Mouse (Mus musculus) telencephalon, adult 2 months (tissue): ENCODE measurements at regions not wholly inside any gene's neighbourhood (a gene's known extent, or its start where the extent isn't known, plus 50 kb on each side); places are given as distances from the start of the nearest gene placed in this dataset.

ENCODE experiments used
- DNase-seq: peaks from one replicate; pipeline ENCODE4 v3.0.0-alpha.2; 2011; ENCODE audit warnings: low read depth, low spot score

DNA sequence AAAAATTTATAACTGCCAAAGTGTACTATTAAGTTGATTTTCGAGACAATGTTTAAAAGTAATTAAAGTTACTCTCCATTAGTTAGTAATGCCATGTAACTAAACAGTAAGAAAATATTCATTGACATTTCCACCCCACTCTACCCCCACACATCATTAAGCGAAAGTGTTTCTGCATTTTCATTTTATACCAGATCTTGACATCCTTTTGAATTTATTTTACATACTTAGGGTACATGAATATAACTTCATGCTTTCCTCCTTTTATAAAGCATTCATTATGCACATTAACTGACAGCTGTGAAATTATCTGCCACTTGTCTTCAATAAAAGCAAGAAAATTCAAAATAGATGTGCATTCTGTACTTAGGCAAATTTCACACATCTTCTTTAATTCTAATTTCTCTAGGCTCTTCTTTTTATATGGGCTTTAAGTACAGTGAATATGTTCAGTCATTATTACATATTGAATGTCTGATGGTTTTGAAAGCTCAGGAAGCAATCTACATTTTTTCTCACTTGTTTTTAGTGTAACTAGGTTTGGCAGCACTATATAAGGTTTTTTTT lies 526.5 kb downstream of the Epha5 start:
- no peak for DNase-seq

DNA sequence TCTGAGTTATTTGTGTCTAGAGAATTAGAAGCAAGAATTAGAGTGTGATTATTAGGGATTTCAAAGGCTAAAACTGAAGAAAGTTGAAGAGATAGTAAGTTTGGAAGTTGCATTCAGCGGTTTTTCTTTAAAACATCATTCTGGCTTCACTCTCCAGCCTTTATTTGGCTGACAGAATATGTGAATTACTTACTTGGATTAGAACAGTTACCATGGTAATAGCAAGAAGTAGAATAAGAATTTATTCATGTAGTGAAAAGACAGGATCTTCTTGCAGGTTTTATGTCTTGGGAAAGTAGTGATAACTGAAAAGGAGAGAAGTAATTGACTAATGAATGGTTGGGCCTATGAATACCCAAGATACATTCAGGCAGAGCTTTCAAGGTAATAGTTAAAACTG lies 517.1 kb upstream of the Tecrl start:
- DNase-seq, result peak; percentile 2

DNA sequence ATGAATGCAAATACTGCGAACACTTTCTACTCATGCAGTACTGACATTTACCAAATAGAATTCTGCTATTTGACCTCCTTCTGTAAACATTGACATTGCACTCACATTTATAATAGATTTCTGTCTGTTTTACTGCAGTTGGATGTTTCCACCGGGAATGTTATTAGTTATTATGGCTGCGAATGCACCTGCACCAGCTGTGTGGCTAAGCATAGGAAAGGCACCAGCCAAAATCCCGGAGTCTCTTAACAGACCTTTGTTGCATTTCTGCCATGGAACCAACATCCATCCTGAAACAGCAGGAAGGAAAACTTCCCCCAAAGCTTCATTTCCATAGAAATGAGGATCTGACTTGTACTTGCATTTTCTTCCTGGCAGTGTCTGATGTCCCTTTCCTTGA lies 513.4 kb upstream of the Tecrl start:
- DNase-seq, result no peak

DNA sequence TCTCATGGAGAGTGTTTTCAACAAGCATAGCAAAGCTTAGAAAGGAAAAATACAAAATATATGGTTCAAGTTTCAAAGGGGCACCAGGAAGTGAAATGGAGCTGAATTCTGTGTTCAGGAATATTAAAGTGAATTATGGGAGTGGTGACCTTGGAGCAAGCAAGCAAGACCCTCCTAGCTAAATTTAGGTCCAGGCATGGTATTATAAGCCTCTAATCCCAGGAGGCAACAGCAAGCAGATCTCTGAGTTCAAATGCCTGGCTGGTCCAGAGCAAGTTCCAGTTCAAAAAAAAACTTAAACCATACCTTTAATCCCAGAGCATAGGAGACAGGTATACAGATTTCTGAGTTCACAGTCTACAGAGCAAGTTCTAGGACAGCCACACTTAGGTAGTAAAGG lies 506.7 kb upstream of the Tecrl start:
- no peak for DNase-seq

DNA sequence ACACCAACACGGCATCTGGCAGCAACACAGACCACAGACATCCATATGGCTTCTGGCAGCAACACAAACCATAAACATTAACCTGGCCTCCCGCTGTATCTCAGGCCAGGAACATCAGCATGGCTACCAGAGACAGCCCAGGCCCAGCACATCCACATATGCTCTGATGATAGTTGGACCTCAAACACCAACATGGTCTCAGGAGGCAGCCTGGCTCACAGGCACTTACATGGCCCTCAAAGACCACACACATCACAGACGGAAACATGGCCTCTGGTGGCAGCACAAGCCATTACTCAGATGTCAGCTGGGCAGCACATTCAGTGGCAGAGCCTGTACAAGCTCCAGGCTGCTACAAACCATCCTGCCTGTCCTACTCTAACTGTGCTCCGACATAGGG lies 497.0 kb upstream of the Tecrl start:
- no peak for DNase-seq

DNA sequence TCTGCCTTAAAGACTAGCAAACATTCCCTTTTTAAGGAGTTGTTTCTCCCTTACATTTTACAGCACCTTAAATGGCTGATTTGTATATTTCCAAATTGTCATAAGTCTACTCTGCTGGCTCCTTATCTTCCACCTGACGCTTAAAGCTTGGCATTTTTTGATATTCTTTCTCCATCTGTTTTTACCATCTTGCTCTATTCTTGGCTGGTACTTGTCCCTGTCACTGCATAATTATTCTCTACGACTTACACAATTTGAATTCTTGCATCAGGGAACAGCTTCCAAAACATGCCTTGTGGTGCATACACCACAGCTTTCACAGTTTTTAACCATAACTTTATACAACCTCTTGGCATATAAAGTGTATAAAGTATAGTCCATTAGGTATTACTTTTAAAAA lies 471.6 kb upstream of the Tecrl start:
- peak; percentile 67 for DNase-seq

DNA sequence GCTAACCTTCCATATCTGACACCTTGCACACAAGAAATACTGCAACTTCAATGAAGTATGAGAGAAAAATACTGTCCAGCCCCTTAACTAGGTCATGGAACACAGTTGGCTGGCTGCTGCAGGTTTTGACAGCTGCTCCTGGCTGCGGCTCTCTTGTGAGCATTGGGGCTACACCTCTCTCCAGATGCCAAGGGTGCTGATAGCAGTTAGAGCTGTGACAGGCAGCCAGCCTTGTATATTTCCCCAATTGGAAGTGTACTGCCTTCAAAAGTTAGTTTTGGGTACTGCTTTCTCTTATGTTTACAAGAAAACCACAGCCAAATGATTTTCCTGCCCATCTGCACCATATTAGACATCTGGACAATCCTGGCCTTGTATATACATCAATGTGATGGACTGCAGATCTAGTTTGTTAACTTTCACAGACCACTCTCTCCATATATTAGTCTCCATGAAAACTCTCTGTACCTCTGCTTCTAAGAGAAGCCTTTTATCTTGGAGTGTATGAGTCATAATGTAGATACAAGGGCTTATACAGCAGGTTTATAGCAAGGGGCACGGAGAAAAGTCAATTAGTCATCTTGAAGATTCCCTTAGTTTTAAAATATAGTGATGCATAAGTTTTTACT lies 470.0 kb upstream of the Tecrl start:
- DNase-seq, result no peak

DNA sequence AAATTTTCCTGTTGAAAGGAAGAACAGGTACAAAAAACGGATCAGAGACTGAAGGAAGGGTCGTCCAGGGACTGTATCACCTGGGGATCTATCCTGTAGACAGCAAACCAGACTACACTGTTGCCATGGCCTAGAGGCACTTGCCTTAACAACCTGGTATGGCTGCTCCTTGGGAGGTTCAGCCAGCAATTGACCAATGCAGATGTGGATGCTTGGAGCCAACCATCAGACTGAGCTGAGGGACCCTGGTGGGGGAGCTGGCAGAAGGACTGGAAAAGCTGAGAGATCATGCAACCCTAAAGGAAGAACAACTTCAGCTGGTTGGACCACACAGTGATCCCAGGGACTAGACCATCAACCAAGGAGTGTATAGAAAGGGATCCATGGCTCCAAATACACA lies 456.3 kb upstream of the Tecrl start:
- DNase-seq, result no peak

DNA sequence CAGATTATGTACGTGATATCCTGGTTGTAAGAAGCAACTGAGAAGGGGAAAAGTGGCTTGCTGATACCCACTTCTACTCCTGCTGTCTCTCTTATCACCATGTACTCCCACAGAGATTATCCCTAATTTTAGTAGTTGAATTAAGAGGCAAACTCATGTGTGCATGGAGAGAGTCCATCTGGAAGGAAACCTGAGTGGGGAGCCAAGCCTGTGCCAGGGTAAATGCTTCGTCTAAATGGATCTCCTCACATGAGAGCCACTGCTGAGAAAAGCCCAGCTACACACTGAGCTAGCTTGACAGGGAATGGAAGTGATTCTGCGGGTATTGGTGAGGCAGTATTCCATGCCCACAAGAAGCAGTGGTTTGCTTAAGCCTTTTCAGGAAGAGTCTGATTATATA lies 445.0 kb upstream of the Tecrl start:
- peak; percentile 3 for DNase-seq

DNA sequence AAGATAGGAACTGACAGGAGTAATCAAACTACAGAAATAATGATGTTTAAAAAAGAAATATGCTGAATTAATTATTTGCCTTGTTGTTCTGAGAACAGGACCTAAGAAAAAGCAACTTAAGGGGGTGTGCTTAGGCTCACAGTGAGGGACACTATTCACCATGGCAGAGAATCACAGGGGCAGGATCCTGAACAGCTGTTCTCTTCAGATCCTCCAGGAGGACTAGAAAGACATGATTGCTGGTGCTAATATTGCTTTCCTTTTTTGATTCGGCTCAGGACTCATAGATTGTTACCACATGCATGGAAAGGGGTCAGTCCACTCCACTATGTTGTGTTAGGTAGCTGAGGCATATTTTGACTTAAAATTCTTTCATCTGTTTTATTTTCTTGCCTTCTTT lies 425.4 kb upstream of the Tecrl start:
- DNase-seq, result no peak

DNA sequence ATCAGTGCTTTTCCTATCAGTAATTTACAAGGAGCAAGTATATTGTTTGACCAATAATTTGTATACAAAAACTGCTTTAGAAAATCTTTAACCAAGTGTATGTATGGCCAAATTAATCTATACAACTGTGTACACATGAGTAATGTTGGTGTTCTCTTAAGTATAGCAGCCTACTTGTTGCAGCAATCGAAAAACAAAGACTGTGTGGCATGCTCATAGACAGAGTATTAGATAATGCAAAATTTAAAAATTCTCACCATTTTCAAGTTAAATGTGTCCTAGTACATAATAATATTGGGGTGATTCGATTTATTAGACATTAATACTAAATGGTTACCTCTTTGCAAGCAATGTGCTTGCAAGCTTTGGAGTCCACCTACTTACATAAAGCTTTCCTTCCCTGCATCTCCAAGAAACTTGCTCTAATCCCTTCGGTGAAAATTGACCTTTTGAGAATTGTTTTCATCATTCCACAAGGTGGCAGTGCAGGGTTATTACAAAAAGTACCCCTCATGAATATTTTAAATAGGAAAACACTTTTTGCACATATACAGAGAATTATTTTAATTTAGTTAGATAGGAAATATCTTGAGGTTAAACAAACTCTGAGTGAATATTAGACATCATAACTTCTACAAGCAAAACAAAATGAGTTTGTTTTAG lies 423.4 kb upstream of the Tecrl start:
- peak; percentile 31 for DNase-seq

DNA sequence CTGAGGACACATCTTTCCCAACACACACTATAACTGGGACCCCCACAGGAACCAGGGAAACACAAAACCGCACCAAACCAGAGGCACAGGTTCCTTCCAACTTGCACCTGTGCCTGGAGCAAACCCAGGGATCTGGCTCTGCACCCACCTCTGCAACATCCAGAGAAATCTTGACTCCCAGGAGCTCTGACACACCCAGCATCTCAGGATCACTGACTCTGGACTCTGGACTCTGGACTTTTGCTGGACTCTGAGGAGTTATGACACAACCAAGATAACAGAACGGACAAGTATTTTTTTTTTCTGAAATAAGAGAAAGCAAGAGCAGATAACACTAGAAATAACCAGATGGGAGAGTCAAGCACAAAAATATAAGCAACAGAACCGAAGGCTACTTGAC lies 386.9 kb upstream of the Tecrl start:
- no peak for DNase-seq

DNA sequence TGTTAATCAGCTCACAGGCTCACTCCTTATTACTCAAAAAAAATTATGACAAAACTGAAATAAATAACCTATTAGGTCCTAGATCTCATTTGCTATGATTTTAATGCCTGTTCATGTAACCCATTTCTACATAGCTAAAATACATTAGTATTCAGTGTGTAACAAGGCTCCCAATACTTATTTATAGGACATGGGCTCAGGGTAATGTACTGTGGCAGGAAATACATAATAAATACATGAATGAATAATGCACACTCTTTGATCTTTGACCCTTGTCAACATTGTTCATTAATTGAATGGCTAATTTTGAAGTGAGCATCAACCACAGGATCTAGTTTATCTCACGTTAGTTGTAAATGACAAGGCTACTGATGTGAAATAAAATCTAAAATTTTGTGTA lies 340.4 kb upstream of the Tecrl start:
- DNase-seq, result no peak

DNA sequence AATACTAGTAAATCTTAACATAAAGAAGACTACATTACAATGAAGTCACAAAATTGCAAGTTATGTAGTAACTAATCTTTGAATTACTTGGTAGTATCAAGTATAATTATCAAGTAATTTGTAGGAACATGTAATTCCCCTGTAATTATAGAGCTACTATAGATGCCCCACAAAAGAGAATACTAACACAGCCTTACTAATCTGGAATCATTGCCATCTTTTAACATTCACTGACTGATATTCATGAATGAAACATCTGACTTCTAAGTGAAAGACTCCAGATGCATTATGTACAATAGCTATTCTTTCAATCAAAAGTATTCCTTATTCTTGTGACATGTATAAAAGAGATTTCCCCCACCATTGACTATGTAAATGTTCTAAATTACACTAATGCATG lies 337.3 kb upstream of the Tecrl start:
- DNase-seq, result no peak

DNA sequence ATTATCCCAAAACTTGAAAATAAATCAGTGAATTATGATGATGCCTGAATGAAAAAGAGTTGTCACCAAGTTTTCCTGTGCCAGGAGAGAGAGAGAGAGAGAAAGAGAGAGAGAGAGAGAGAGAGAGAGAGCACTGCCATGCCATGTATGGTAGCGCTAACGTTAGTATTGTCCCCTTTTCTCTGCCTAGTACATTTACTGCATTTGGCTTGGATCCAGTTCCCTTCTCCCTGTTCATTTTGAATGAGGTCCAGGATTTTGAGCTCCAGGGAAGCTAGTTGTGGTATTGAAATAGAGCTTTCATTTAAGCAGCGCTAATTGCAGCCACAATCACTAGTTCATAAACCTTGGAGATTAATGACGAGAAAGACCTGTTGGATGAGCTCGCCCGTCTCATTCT lies 323.4 kb upstream of the Tecrl start:
- DNase-seq, result peak; percentile 9

DNA sequence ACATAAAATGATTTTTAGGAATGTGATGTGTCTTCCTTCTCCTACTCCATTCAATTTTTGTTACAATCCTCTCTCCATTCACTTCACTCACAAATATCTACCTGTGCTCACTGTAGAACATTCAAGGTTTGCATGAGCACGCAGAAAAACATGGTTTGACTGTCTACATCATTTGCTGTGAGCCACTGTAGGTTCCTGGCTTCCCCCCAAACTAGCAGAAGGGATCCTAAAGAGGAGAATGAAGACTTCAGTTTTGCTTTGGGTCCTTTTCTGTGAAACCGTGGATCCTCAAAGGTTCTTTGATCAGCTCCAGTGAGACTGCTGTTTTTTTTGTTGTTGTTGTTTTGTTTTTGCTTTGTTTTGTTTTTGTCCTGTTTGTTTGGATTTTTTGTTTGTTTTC lies 304.1 kb upstream of the Tecrl start:
- no peak for DNase-seq

DNA sequence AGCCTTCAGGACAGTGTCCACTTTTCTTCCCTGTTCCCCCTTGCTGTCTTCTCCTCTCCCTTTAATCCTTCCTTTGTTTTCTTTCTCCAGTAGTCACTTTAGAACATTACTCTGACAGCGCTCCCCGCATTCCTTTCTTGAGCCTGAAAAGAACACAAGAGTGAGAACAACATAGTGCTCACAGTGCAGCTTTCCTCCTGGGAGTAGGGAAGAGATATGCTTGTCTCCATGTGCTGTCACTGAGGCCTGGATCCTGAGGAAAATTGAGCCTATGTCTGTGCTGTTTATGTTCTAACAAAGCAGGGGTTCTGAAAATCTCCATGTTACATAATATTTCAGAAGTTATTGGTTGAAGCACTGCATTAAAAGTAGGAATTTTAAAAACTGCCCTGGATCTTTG lies 296.3 kb upstream of the Tecrl start:
- DNase-seq, result no peak

DNA sequence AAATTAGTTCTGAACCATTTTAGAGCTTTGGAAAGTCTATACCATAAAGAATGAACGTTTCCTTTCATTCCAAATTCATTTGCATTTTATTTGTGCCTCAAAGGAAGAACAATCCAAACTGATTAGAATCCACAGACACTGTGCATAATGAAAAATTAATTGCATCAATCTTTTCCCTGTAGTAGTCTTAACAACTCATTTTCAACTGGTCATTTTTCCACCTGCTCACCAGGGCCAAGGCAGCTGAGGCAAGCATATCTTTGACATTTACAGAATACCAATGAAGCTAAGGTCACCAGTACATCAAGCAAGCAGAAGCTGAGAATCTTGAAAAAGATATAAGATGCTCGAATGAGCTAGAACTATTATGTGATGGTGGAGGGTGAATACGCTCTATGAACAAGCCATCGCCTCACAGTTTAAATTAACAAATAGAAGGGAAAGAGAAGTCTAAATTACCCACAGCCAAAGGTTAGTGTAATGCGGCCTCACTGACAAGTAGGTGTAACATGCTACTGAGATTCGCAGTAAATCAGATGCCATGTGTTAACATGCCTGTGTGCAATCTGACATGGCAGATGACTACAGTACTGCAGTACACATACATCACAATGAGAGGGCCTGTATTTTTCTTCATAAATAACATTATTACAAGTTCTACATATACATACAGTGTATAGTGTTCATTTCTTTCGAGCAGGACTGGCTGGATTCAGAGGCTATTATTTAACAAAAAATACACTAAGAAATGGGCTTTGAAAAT lies 267.8 kb upstream of the Tecrl start:
- no peak for DNase-seq

DNA sequence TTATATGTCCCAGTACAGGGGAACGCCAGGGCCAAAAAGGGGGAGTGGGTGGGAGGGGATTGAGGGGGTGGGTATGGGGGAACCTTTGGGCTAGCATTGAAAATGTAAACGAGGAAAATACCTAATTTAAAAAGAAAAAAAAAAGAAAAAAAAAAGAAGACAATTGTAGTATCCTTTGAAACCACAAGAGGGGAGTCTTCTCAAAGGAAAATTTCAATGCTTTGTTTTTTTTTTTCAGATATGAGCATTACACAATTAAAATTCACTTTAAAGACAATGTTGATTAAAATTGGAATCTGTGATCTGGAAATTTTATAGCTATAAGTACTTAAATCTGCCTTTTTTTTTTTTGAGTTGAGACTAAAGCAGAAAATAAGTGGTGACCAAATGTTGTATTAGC lies 255.8 kb upstream of the Tecrl start:
- DNase-seq, result no peak

DNA sequence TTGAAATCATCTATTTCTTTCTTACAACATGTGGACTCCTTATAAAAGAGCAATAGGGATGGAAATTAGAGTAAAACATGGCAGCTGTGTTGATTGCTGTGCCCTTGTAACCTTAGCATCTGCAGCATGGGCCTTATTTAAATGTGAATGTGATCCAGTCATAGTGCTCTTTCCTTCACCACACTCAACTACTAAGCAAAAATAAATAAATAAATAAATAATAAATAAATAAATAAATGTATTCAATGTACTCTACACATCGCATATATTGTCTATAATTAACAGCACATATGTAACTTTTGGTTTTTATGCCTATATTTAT lies 238.3 kb upstream of the Tecrl start:
- no peak for DNase-seq

DNA sequence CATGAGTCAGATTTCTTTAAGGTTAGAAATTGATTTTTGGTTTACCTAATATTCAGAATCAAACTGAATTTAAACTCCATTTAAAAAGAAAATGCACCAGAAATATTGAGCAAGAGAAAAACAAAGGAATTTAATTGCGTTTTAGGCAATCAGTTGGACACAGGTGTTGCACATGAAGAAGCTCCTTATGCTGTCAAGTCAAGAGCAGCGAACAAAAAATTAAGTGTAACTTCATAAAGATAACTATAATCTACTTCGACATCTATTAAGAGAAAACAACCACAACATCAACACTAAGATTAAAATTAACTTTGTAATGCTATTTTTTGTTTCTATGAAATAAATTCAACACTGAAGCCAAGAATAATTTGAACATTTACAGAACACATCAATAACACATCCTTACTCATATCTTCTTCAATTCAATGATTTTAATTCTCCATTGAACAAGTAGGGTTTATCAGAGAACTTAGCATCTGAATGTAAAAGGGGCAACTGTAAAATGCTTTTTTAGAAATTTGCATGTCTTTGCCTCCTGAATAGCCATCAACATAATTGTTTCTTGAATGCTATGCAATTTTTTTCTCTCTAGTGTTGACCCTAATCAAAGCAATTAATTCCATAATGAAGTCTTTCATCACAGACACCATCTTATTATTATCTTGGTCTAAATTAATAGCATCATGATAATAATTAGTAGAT lies 237.7 kb upstream of the Tecrl start:
- DNase-seq, result no peak
